Mouse (Mus musculus): ENCODE results near the gene Ikzf2. TPM values are rescaled to one million over a fixed set of nuclear protein-coding genes. Genes with fewer than 3 reads are reported as not detected.
A peak's percentile ranks its signal among the peaks of the same experiment; 100 is the strongest.

Ikzf2 gene
- polyA plus RNA-seq, 1 experiment from 2014 or later: 4.9 TPM

DNA sequence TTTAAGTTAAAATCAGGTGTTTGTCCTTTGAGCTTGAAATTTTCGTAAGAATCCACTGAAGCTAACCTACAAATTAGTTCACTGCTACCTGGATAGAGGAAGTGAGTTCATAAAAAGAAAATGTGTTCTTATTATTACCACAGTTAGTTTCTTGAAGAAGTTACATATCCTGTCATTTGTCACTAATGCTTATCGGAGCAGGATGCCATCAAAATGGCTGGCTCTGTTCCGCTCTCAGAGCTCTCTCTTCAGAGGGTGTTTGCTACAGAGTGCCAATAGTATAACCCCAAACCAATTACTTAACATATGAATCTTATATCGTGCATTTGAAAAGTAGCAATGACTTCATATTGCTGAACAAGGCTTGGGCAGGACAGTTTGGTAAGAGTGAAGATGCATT, 108.1 kb downstream of the Ikzf2 start:
- 89% methylated on average over 4 of the region's 4 CpGs for WGBS
- Histone ChIP-seq H3K36me3 (no peaks in the 10 kb centered on the region), H3K4me3 (no peak overlapping the region), H3K9ac (replicated peaks) (no peak overlapping the region), H3K27ac (replicated peaks) (no peak overlapping the region), H3K9me3 (no peaks in the 10 kb centered on the region), H3K4me1 (no peaks in the 10 kb centered on the region), H3K27me3 (no peaks in the 10 kb centered on the region), H3K4me2 (replicated peaks) (no peak overlapping the region)
- no peak for ATAC-seq (replicated peaks)

DNA sequence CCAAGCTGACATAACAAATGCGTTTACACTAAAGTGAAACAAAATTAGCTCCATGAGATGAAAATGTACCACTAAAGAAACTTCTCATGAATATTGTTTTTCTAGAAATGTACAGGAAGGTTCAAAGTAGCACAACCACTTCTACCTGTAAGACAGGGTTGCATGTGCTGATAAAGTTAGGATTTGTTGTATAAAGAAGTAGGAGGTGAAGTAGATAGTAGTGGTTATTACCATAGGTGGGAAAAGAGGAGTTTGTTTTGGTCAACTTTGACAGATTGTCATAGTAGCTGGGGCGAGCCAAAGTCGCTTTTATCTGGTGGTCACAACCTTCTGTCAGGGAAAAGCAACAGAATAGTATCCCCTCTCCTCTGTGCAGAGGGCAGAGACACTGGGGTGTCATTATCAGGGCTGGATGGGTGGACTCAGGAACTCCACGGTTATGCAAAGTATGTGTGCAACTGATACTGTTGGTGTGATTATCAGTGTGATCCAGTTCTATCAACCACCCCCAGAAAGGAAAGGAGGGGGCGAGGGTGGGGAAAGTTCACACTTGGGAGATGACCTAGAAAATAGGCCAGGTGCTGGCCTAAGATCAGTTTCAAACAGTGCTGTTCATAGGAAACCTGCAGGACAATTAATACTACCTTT, 127.5 kb downstream of the Ikzf2 start:
- H3K36me3 ChIP-seq: no peaks in the 10 kb centered on the region
- whole genome bisulfite sequencing: 89% methylated on average over 5 of the region's 5 CpGs
- no peaks in the 10 kb centered on the region for H3K9me3 ChIP-seq
- no peaks in the 10 kb centered on the region for H3K4me1 ChIP-seq
- H3K4me2 ChIP-seq (replicated peaks): no peak overlapping the region
- no peak overlapping the region for H3K4me3 ChIP-seq
- no peak for ATAC-seq (replicated peaks)
- H3K27me3 ChIP-seq: no peaks in the 10 kb centered on the region
- no peak overlapping the region for H3K9ac ChIP-seq (replicated peaks)
- no peak overlapping the region for H3K27ac ChIP-seq (replicated peaks)

DNA sequence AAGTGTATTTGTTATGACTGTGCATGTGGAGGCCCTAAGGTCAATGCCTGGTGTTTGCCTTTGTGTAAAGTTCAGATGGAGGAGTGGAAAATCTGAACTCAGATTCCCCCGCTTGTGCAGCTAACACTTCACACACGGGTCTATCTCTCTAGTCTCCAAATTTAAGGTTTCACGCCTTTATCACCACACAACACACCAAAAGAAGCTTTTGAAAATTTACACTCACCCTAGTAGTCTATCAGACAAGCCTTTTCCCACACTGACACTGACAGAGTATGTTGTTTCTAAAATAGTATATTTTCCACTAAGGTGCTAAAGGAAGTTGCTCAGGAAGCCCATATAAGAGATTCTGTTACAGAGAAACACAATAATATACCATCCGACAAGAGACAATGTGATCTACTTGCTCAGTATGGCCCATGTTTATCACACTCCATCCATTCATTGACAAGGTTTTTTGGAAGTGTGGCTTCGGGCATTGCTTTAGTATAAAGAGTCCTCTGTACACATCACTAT, 131.4 kb downstream of the Ikzf2 start:
- Histone ChIP-seq H3K9me3 (no peaks in the 10 kb centered on the region), H3K27me3 (no peaks in the 10 kb centered on the region), H3K4me3 (no peak overlapping the region), H3K4me1 (no peaks in the 10 kb centered on the region), H3K4me2 (replicated peaks) (no peak overlapping the region), H3K27ac (replicated peaks) (no peak overlapping the region), H3K36me3 (no peaks in the 10 kb centered on the region), H3K9ac (replicated peaks) (no peak overlapping the region)
- no peak for ATAC-seq (replicated peaks)
- WGBS: 91% methylated on average over 5 of the region's 5 CpGs

DNA sequence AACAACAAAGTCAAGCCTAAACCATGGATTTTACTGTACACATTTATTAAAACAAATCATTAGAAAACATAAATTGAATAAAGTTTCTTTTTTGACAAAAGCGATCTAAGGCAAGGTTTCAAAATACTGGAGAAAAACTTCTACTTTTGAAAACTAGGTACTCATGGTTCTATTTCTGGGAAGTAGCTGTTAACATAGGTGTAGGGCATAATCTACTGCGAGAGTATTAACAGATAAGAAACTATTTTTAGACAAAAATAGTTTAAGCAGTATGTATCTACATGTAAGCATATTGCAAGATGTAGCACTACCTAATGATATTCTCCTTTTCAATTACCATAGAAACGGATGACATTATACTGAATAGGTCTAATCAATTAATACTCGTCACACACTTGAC, 137.1 kb downstream of the Ikzf2 start:
- ATAC-seq (replicated peaks): no peak

DNA sequence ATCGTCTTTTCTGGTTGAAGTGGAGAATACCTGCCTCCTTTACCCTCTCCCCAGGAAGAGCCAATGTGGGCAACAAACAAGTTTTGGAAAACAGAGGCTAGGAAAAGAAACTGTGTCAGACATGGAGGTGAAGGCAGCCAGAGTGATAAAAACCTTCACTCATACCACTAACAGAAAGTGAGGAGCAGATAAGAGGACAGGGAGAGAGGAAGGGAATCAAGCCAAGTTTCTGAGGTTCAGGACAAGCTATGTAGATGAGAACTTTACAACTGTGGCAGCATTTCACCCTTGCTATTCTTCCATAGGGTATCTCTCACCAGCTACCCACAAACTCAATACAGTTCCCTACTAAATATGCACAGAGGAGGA, 141.2 kb downstream of the Ikzf2 start:
- no peak for ATAC-seq (replicated peaks)
- Histone ChIP-seq H3K4me1 (no peaks in the 10 kb centered on the region), H3K36me3 (no peaks in the 10 kb centered on the region), H3K4me3 (no peak overlapping the region), H3K27me3 (no peaks in the 10 kb centered on the region), H3K9me3 (no peaks in the 10 kb centered on the region), H3K27ac (replicated peaks) (no peak overlapping the region), H3K9ac (replicated peaks) (no peak overlapping the region), H3K4me2 (replicated peaks) (no peak overlapping the region)
- 92% methylated on average over 1 of the region's 1 CpGs for WGBS

More for the DNA sequence above, 137.1 kb downstream of the Ikzf2 start:
- Histone ChIP-seq H3K27me3 (no peaks in the 10 kb centered on the region), H3K27ac (replicated peaks) (no peak overlapping the region), H3K4me2 (replicated peaks) (no peak overlapping the region), H3K4me1 (no peaks in the 10 kb centered on the region), H3K9me3 (no peaks in the 10 kb centered on the region), H3K9ac (replicated peaks) (no peak overlapping the region), H3K36me3 (no peaks in the 10 kb centered on the region), H3K4me3 (no peak overlapping the region)
- 95% methylated on average over 4 of the region's 4 CpGs for WGBS

DNA sequence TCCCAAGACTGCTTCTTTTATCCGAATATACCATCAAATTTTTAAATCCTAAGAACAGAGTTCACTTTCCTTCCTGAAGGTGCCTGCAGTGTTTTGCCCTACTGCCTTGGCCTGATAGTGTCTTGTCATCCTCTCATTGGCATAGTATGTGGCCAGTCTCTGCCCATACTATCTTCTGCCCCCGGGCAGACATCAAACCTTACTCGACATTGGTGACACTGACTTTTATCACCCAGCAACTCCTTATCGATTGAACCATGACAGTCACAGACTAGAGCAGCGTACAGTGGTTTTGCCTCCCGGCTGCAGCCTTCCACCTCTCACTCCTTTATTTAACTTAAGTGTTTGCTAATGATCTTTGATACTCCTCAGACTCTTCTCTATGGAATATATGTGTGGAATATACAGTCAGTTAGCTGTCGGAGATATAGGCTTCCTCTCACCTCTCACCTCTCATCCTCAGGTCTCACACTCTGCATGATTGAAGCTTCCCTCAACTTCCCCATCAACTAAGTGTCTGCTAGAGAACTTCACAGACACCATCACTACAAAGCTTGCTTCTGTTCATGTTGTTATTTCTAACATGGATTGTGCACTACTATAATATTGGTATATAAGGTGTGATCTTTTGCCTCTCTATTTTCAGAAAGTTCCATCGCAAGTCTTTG, 141.7 kb downstream of the Ikzf2 start:
- H3K4me1 ChIP-seq: no peaks in the 10 kb centered on the region
- 94% methylated on average over 8 of the region's 8 CpGs for WGBS
- H3K36me3 ChIP-seq: no peaks in the 10 kb centered on the region
- no peak overlapping the region for H3K9ac ChIP-seq (replicated peaks)
- H3K4me3 ChIP-seq: no peak overlapping the region
- H3K27ac ChIP-seq (replicated peaks): no peak overlapping the region
- H3K27me3 ChIP-seq: no peaks in the 10 kb centered on the region
- no peak for ATAC-seq (replicated peaks)
- no peak overlapping the region for H3K4me2 ChIP-seq (replicated peaks)
- H3K9me3 ChIP-seq: no peaks in the 10 kb centered on the region

DNA sequence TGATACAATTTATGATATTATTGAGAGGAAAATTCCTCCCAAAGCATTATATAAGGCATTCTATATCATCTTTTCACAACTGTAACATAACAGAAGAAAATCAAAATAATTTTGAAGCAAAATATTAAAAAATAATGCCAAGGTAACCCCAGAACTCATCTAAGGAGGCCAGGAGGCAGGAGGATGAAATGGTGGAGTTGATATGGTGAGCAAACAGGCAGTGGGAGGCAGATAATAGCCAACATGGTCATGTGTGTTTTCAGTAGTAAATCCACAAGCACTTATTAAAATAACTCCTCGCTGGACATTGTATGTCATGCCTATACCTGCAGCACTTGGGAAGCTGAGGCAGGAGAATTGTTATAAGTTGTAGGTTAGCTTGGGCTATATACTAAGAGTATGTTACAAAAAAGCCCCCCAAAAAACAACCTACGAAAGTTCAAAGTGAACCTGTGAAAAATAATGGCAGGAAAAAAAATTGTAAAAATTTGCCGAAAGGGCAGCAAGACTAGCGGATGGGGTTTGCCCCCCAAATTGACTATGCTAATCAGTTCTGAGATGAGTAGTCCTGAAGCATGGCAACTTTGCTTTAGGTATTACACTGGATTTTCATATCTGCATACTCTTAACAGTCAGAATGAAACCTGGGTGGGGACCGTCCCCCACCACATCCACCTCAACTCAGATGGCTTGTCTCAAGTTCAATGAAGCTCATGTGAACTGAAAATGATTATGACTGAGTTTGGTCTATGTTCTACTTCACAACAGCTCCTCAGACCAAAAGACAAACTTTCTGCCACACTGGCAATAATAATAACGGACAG, 143.1 kb downstream of the Ikzf2 start:
- ATAC-seq (replicated peaks): no peak
- Histone ChIP-seq H3K36me3 (no peaks in the 10 kb centered on the region), H3K4me1 (no peaks in the 10 kb centered on the region), H3K9me3 (no peaks in the 10 kb centered on the region), H3K27me3 (no peaks in the 10 kb centered on the region), H3K9ac (replicated peaks) (no peak overlapping the region), H3K4me3 (no peak overlapping the region), H3K4me2 (replicated peaks) (no peak overlapping the region), H3K27ac (replicated peaks) (no peak overlapping the region)
- WGBS: 96% methylated on average over 6 of the region's 6 CpGs

DNA sequence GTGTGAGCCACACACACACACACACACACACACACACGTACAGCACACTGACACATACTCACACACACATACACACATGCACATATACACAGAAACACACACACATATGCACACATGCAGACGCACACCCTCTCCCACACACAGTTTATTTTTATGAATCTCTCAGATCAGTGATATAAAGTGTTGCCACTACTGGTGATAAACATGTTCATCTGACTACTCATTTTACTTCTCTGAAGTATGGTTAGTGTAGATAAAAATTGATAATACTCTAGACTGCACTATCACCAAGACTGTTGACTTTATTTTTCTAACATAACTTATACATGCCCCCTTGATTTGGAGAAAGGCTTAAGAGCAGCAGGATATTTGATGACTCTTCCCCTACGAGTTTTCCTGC, 144.5 kb downstream of the Ikzf2 start:
- no peaks in the 10 kb centered on the region for H3K36me3 ChIP-seq
- WGBS: 88% methylated on average over 3 of the region's 3 CpGs
- H3K27me3 ChIP-seq: no peaks in the 10 kb centered on the region
- no peak for ATAC-seq (replicated peaks)
- H3K27ac ChIP-seq (replicated peaks): no peak overlapping the region
- H3K4me2 ChIP-seq (replicated peaks): no peak overlapping the region
- H3K9me3 ChIP-seq: no peaks in the 10 kb centered on the region
- no peaks in the 10 kb centered on the region for H3K4me1 ChIP-seq
- no peak overlapping the region for H3K4me3 ChIP-seq
- H3K9ac ChIP-seq (replicated peaks): no peak overlapping the region

DNA sequence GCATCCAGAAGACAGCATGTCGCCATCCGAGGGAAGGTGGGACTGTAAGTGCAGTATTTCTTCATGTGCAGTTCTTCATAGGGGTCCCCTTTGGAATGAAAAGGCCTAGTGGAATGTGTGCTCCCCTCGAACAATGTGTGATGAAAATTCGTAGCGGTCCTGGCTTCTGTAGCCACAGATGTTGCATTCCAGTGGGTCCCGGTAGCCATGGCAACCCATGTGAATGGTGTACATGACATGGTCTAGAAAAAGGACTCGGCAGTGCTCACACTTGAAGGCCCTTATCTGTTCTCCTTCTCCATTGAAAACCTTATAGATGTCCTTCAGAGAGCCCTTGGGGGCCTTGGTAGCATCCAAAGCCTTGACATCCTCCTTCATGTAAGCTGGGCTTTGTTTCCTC, 148.4 kb downstream of the Ikzf2 start:
- Histone ChIP-seq H3K36me3 (no peaks in the 10 kb centered on the region), H3K4me3 (no peak overlapping the region), H3K27me3 (no peaks in the 10 kb centered on the region), H3K4me1 (peaks cover 13% of the 10 kb centered on the region; the same call in 1 of the 2 replicates), H3K4me2 (replicated peaks) (no peak overlapping the region), H3K9ac (replicated peaks) (no peak overlapping the region), H3K9me3 (no peaks in the 10 kb centered on the region), H3K27ac (replicated peaks) (no peak overlapping the region)
- ATAC-seq (replicated peaks): no peak
- WGBS: 40% methylated on average over 7 of the region's 7 CpGs

DNA sequence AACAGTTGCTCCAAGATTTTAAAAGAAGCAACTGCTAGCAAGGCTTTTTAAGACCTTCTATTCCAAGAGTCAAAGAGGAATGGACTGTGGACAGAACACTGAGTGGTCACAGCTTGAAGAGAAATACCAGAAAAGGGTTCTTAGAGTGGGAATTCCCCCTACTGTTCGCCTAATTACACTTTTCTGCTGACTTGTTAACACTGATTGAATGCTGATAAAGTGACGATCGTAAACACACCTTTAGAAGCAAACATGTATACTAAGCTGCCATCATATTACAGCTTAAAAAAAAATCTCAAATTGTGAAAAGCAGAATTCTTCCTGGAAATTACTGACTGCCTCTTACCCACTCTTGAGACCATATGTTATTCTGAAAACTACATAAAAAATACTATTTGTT, 149.4 kb downstream of the Ikzf2 start:
- Histone ChIP-seq H3K9me3 (no peaks in the 10 kb centered on the region), H3K4me1 (peaks cover 13% of the 10 kb centered on the region; the same call in 1 of the 2 replicates), H3K4me2 (replicated peaks) (no peak overlapping the region), H3K27ac (replicated peaks) (no peak overlapping the region), H3K27me3 (no peaks in the 10 kb centered on the region), H3K9ac (replicated peaks) (no peak overlapping the region), H3K36me3 (no peaks in the 10 kb centered on the region), H3K4me3 (no peak overlapping the region)
- ATAC-seq (replicated peaks): no peak
- 28% methylated on average over 3 of the region's 3 CpGs for WGBS

DNA sequence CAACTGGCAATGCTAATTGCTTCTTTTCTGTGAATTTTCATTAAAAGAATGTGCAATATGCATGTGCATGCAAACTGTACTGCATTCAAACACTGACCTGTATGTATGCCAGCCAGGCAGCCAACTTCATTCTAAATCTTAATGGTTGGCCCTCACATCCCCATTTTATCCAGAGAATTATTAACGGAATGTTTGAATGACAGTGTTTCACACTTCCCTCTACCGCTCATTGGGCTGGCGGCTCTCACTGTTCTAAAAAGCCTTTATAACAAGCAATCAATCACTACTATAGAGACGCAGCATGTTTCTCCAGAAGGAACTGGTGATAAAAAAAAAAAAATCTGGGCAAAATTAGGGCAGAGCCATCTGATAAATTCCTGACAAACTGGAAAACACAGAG, 151.5 kb downstream of the Ikzf2 start:
- H3K4me1 ChIP-seq: peaks cover 13% of the 10 kb centered on the region; the same call in 1 of the 2 replicates
- no peaks in the 10 kb centered on the region for H3K27me3 ChIP-seq
- WGBS: 8% methylated on average over 4 of the region's 4 CpGs
- no peaks in the 10 kb centered on the region for H3K9me3 ChIP-seq
- no peaks in the 10 kb centered on the region for H3K36me3 ChIP-seq
- no peak overlapping the region for H3K4me2 ChIP-seq (replicated peaks)
- H3K9ac ChIP-seq (replicated peaks): no peak overlapping the region
- H3K4me3 ChIP-seq: no peak overlapping the region
- peak; percentile 87 for ATAC-seq (replicated peaks)
- H3K27ac ChIP-seq (replicated peaks): no peak overlapping the region

DNA sequence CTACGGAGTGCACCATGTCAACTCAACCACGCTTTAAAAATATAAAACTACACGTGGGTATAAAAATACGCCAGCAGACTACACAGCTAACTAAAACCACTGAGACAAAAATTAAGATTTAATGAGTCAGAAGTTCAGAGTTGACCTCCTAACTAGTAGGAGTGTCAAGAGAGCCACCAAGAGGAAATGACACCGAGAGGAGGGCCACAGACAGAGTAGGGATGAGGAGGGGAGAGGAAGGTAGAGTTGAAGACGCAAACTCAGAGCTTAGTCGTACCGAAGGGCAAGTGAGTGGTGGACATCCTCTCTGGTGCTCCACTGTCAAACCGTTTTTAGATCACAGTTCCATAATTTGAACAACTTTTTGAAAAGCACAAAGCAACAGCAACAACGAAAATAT, 154.0 kb downstream of the Ikzf2 start:
- no peaks in the 10 kb centered on the region for H3K27me3 ChIP-seq
- H3K4me3 ChIP-seq: no peak overlapping the region
- no peaks in the 10 kb centered on the region for H3K9me3 ChIP-seq
- no peaks in the 10 kb centered on the region for H3K36me3 ChIP-seq
- H3K4me2 ChIP-seq (replicated peaks): no peak overlapping the region
- H3K27ac ChIP-seq (replicated peaks): no peak overlapping the region
- H3K4me1 ChIP-seq: peaks cover 13% of the 10 kb centered on the region; the same call in 1 of the 2 replicates
- 95% methylated on average over 10 of the region's 10 CpGs for WGBS
- no peak overlapping the region for H3K9ac ChIP-seq (replicated peaks)
- ATAC-seq (replicated peaks): no peak
